Mouse (Mus musculus): ENCODE results near the gene Amdhd2. TPM values are rescaled to one million over a fixed set of nuclear protein-coding genes. Genes with fewer than 3 reads are reported as not detected.

Gene Amdhd2
- total and polyA plus RNA-seq, 3 experiments, result 0.64 TPM; not detected in 2

DNA sequence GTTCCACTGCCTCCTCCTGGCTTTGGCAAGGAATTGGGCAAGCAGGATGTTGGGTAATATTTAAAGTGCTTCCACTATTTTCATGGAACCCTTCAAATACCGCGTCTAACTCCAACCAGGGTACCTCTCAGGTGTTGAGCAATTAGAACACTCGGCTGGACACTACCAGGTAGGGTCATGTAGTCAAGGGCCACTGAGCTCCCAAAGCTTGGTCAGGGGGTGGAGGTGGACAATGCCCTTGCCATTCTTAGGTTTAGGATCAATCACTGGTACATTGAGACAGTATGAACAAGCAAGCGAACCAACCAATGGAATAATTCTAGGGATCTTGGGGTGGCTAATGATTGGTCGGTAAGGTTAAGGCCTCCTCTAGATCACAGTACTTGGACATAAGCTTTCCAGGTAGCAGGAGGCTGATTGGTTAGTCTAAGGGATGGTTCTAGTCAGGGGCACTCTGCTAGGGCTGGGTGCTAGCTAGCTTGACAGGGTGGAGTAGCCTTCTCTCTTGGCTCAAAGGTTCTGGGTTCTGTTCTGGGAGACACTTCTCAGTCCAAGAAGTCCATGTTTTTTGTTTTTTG is 49.0 kb upstream of the Amdhd2 start:
- H3K27ac ChIP-seq (ENCODE audit: insufficient read depth, low read depth), result no peak overlapping the region
- no peak for TF ChIP-seq SMC3 (IDR thresholded peaks at IDR 0.05; ENCODE audit: low read depth, low read length)
- no peak for TF ChIP-seq ZMIZ1 (IDR thresholded peaks at IDR 0.05; ENCODE audit: low read depth, low read length)
- no peak for TF ChIP-seq RAD21 (IDR thresholded peaks at IDR 0.05; ENCODE audit: low read depth, low read length)
- no peak for TF ChIP-seq ZKSCAN1 (IDR thresholded peaks at IDR 0.05; ENCODE audit: borderline replicate concordance, low read depth, low read length)
- TF ChIP-seq MAX (IDR thresholded peaks at IDR 0.05; ENCODE audit: low read length), result no peak
- no peak for TF ChIP-seq CHD1 (IDR thresholded peaks at IDR 0.05; ENCODE audit: low read depth, low read length)
- no peak for TF ChIP-seq SIN3A (IDR thresholded peaks at IDR 0.05; ENCODE audit: low read length)
- no peak for TF ChIP-seq ZNF384 (IDR thresholded peaks at IDR 0.05; ENCODE audit: low read depth, low read length)
- no peak for TF ChIP-seq JUND (conservative IDR thresholded peaks at IDR 0.05; ENCODE audit: low read depth, low read length)
- no peak for TF ChIP-seq USF2 (conservative IDR thresholded peaks at IDR 0.05; ENCODE audit: low read depth, low read length)
- no peak for TF ChIP-seq UBTF (IDR thresholded peaks at IDR 0.05; ENCODE audit: low read depth, low read length)
- no peak for TF ChIP-seq GABPA (IDR thresholded peaks at IDR 0.05; ENCODE audit: insufficient replicate concordance, low read depth, low read length)
- TF ChIP-seq ELF1 (IDR thresholded peaks at IDR 0.05; ENCODE audit: low read depth, low read length), result no peak
- TF ChIP-seq E2F4 (IDR thresholded peaks at IDR 0.05; ENCODE audit: insufficient replicate concordance, low read depth, low read length), result no peak
- no peak for TF ChIP-seq MXI1 (IDR thresholded peaks at IDR 0.05; ENCODE audit: low read depth, low read length)
- TF ChIP-seq MAZ (IDR thresholded peaks at IDR 0.05; ENCODE audit: low read depth, low read length), result no peak
- TF ChIP-seq CTCF (conservative IDR thresholded peaks at IDR 0.05 in 1 of 2, IDR thresholded peaks at IDR 0.05 in 1 of 2; ENCODE audit: low read depth in 2 of 2, low read length in 2 of 2), result no peak
- no peak overlapping the region for H3K9ac ChIP-seq (ENCODE audit: insufficient read depth, low read depth)
- H3K36me3 ChIP-seq (replicated peaks in 1 of 2; ENCODE audit: control insufficient read depth in 1 of 2, insufficient read depth in 1 of 2, low read length in 1 of 2), result peaks cover 14 to 37% of the 10 kb centered on the region in 2 experiments
- in situ Hi-C loops (cut with MboI; ENCODE audit: low pct_ligation_motif_present, low pct_unique_long_range_greater_than_20kb, low sequenced_read_pairs), result no loop called here
- dilution Hi-C loops (cut with MboI; ENCODE audit: extremely low pct_ligation_motif_present, extremely low pct_unique_long_range_greater_than_20kb, low sequenced_read_pairs), result no loop called here
- no peak overlapping the region for H3K4me3 ChIP-seq (replicated peaks in 1 of 3; ENCODE audit: low read depth in 2 of 3, low read length in 2 of 3, poor library complexity in 1 of 3)
- no peaks in the 10 kb centered on the region for H3K79me2 ChIP-seq (replicated peaks; ENCODE audit: control insufficient read depth, extremely low read depth, insufficient read depth, poor library complexity, severe bottlenecking)
- H3K4me2 ChIP-seq (ENCODE audit: insufficient read depth, low read depth, poor library complexity, severe bottlenecking), result no peak overlapping the region
- no peaks in the 10 kb centered on the region for H3K9me3 ChIP-seq (replicated peaks; ENCODE audit: low read length)
- DNase-seq (ENCODE audit: extremely low read depth), result no peak
- H3K27me3 ChIP-seq (replicated peaks), result peaks cover 2% of the 10 kb centered on the region
- no peaks in the 10 kb centered on the region for H3K4me1 ChIP-seq (ENCODE audit: control insufficient read depth in 1 of 2, insufficient read depth in 2 of 2)

DNA sequence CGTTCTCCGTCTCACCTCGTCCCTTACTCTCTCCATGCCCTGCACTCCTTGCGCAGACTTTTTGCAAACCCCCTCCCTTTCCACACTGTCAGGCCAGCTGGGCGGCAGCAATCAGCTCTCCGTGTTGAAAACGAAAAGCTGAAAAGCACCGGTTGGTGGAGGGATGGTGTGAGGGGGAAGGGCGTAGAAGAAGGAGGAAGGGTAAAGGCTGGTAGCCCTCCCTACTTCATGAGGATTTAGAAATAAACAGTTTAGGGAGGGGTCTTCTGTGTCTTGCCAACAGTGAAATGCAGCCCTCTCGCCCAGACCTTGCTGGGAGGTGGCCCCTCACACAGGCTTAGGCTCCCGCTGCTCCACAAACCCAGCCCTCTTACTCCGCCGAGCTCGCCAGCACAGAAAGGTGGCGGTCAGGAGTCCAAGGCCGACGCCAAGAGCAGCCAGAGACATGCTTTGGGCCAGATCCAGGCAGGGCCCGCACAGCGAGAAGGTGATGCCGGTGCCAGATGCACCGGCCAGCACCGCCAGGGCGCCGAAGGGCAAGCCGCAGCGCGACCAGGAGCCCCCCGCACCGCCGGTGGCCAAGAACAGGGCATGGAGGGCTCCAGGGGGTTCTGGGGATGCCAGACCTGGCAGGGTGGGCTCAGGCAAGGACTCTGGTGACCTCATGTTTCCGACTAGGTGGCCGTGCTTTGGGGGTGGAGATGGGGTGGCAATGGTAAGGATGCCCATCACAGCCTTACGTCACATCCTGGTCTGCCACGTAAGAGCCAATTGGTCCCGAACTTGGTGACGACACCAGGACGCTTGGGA is 48.3 kb upstream of the Amdhd2 start:
- TF ChIP-seq ELF1 (IDR thresholded peaks at IDR 0.05; ENCODE audit: low read depth, low read length) (no peak), MYC (IDR thresholded peaks at IDR 0.05; ENCODE audit: low read depth, low read length) (no peak), HCFC1 (IDR thresholded peaks at IDR 0.05; ENCODE audit: low read depth, low read length) (no peak), NRF1 (IDR thresholded peaks at IDR 0.05; ENCODE audit: low read depth, low read length) (no peak), JUN (IDR thresholded peaks at IDR 0.05; ENCODE audit: insufficient read depth, low read depth, low read length) (no peak), ETS1 (conservative IDR thresholded peaks at IDR 0.05; ENCODE audit: low read depth, low read length) (no peak), POLR2AphosphoS2 (IDR thresholded peaks at IDR 0.05; ENCODE audit: low read depth, low read length) (no peak), IRF4 (IDR thresholded peaks at IDR 0.05; ENCODE audit: low read depth, low read length) (no peak), NELFE (IDR thresholded peaks at IDR 0.05; ENCODE audit: low read depth, low read length) (no peak), KAT2A (IDR thresholded peaks at IDR 0.05; ENCODE audit: insufficient replicate concordance, low read length) (no peak), JUND (conservative IDR thresholded peaks at IDR 0.05; ENCODE audit: low read depth, low read length) (no peak), RAD21 (IDR thresholded peaks at IDR 0.05; ENCODE audit: low read depth, low read length) (no peak), BHLHE40 (IDR thresholded peaks at IDR 0.05; ENCODE audit: low read depth, low read length) (no peak), ZMIZ1 (IDR thresholded peaks at IDR 0.05; ENCODE audit: low read depth, low read length) (no peak), TCF12 (IDR thresholded peaks at IDR 0.05; ENCODE audit: low read depth, low read length) (no peak), CHD1 (IDR thresholded peaks at IDR 0.05; ENCODE audit: low read depth, low read length) (no peak), MEF2A (IDR thresholded peaks at IDR 0.05; ENCODE audit: borderline replicate concordance, low read depth, low read length) (no peak)
- Histone ChIP-seq H3K27me3 (replicated peaks) (peaks cover 2% of the 10 kb centered on the region), H3K79me2 (replicated peaks; ENCODE audit: control insufficient read depth, extremely low read depth, insufficient read depth, poor library complexity, severe bottlenecking) (no peaks in the 10 kb centered on the region), H3K9ac (ENCODE audit: insufficient read depth, low read depth) (no peak overlapping the region), H3K4me3 (replicated peaks in 1 of 3; ENCODE audit: low read depth in 2 of 3, low read length in 2 of 3, poor library complexity in 1 of 3) (no peak overlapping the region), H3K36me3 (replicated peaks in 1 of 2; ENCODE audit: control insufficient read depth in 1 of 2, insufficient read depth in 1 of 2, low read length in 1 of 2) (peaks cover 13 to 32% of the 10 kb centered on the region in 2 experiments), H3K9me3 (replicated peaks; ENCODE audit: low read length) (no peaks in the 10 kb centered on the region), H3K27ac (ENCODE audit: insufficient read depth, low read depth) (no peak overlapping the region), H3K4me2 (ENCODE audit: insufficient read depth, low read depth, poor library complexity, severe bottlenecking) (no peak overlapping the region), H3K4me1 (ENCODE audit: control insufficient read depth in 1 of 2, insufficient read depth in 2 of 2) (no peaks in the 10 kb centered on the region)
- DNase-seq (ENCODE audit: extremely low read depth), result no peak
- dilution Hi-C loops (cut with MboI; ENCODE audit: extremely low pct_ligation_motif_present, extremely low pct_unique_long_range_greater_than_20kb, low sequenced_read_pairs) (no loop called here), in situ Hi-C loops (cut with MboI; ENCODE audit: low pct_ligation_motif_present, low pct_unique_long_range_greater_than_20kb, low sequenced_read_pairs) (no loop called here)
